Mouse (Mus musculus) frontal cortex, postnatal 25 days (tissue): ENCODE data around the gene Gm20379.
A peak's percentile ranks its signal among the peaks of the same experiment; 100 is the strongest.

ENCODE experiments used
- DNase-seq, 2 experiments: peaks; one replicate each; pipeline ENCODE4 v3.0.0; 2022; ENCODE audit warnings: low spot score in 2 of 2

The Gm20379 gene

GRCm38 (mm10) chr13:92336857-92337256 lies 31.1 kb downstream of the Gm20379 start:
- no peak for DNase-seq

GRCm38 (mm10) chr13:92337773-92338462 lies 32.1 kb downstream of the Gm20379 start:
- no peak for DNase-seq

- DNase-seq = no peak
Observed at GRCm38 (mm10) chr13:92339787-92340186, 34.0 kb downstream of the Gm20379 start.

- no peak for DNase-seq
Observed at GRCm38 (mm10) chr13:92344033-92344432, 38.3 kb downstream of the Gm20379 start.

GRCm38 (mm10) chr13:92346338-92346737 lies 40.6 kb downstream of the Gm20379 start:
- DNase-seq = no peak

- DNase-seq = no peak
Observed at GRCm38 (mm10) chr13:92351100-92351499, 45.3 kb downstream of the Gm20379 start.

- no peak for DNase-seq
Observed at GRCm38 (mm10) chr13:92353956-92354355, 48.2 kb downstream of the Gm20379 start.

GRCm38 (mm10) chr13:92354456-92355271 lies 48.9 kb downstream of the Gm20379 start, which contains the start of the genes Dhfr and Msh3:
Gene Dhfr (plus strand): TSS chr13:92354726.
Gene Msh3 (minus strand): TSS chr13:92355003.
- peak; percentile 94 for DNase-seq

- DNase-seq = no peak
Observed at GRCm38 (mm10) chr13:92355272-92355643, 49.5 kb downstream of the Gm20379 start.

GRCm38 (mm10) chr13:92356376-92356775 lies 50.6 kb downstream of the Gm20379 start:
- no peak for DNase-seq
